Comparison of ENCODE assay signal across 9 mouse cellular contexts in the genomic region with DNA sequence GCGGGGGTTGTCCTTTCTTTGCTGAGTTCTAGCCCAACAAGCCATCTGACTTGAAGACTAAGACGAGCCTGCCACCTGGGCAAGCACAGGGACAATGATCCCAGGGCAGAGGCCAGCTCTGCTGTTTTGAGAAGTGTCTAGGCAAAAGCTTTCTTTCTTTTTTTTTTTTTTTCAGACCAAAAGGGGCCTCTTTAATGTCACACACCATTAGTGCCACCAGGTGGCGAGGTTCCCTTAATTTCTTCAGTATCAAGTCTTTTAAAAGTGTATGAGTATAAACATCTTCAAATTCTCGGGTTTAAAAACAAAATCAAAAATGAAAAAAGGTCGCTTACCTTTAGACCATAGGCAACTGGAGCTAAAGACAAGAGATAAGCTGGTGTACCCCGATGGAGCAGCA. TPM values are rescaled to one million over a fixed set of nuclear protein-coding genes. Genes with fewer than 3 reads are reported as not detected.
DNase-seq lines count a peak whose midpoint lies in the region; ATAC-seq and TF ChIP-seq lines count a peak whose summit lies in the region.
"Had no signal": no experiment of that assay in that cellular context is flagged by ENCODE, and none has a peak within 500 bp of the region (broad histone marks: within the 10 kb centered on the region; RNA-seq: fewer than 3 reads in every experiment).

No protein-coding gene starts in this region.

- peak; percentile 7 for DNase-seq in cerebellum, adult 18-20 months
- DNase-seq in cerebellum, adult 9-11 months, result no peak
- DNase-seq in liver (peak; percentile 23), ZHBTc4 (ENCODE audit: low read depth, low spot score) (peak; percentile 60)
- peak; percentile 29 for DNase-seq in gastrocnemius, postnatal 14 days
- peak; percentile 53 for DNase-seq in limb, embryonic 14.5 days (ENCODE audit: low spot score)
- peak; percentile 48 for DNase-seq in thymus, postnatal 25 days

- no peaks in the 10 kb centered on the region for H3K9me3 ChIP-seq in liver, embryonic 12.5 days (replicated peaks)
- H3K9me3 ChIP-seq in limb, embryonic 14.5 days (ENCODE audit: control insufficient read depth, low read length), result no peaks in the 10 kb centered on the region
- H3K9me3 ChIP-seq: megakaryocyte, embryonic 14.5 days had no signal

- no peaks in the 10 kb centered on the region for H3K4me1 ChIP-seq in liver, embryonic 12.5 days
- H3K4me1 ChIP-seq in limb, embryonic 14.5 days (ENCODE audit: control insufficient read depth, insufficient read depth, low read length), result no peaks in the 10 kb centered on the region
- H3K4me1 ChIP-seq: megakaryocyte, embryonic 14.5 days had no signal

- H3K36me3 ChIP-seq in liver, embryonic 12.5 days, result no peaks in the 10 kb centered on the region
- H3K36me3 ChIP-seq in limb, embryonic 14.5 days (ENCODE audit: control insufficient read depth, insufficient read depth, low read length), result no peaks in the 10 kb centered on the region

- no peak overlapping the region for H3K9ac ChIP-seq in liver, embryonic 12.5 days
- no peak overlapping the region for H3K9ac ChIP-seq in limb, embryonic 14.5 days (ENCODE audit: low read depth, low read length, severe bottlenecking)

- no peak for TF ChIP-seq POLR2A in limb, embryonic 14.5 days (IDR thresholded peaks at IDR 0.05; ENCODE audit: borderline replicate concordance, extremely low read depth, insufficient read depth, insufficient read length)

- no peak overlapping the region for H3K4me3 ChIP-seq in liver, embryonic 12.5 days
- no peak overlapping the region for H3K4me3 ChIP-seq in limb, embryonic 14.5 days (replicated peaks; ENCODE audit: low read length)
- H3K4me3 ChIP-seq: megakaryocyte, embryonic 14.5 days had no signal

- no peaks in the 10 kb centered on the region for H3K27me3 ChIP-seq in liver, embryonic 12.5 days (replicated peaks)
- no peaks in the 10 kb centered on the region for H3K27me3 ChIP-seq in limb, embryonic 14.5 days (ENCODE audit: control insufficient read depth, insufficient read depth, low read length)
- H3K27me3 ChIP-seq: megakaryocyte, embryonic 14.5 days had no signal

- no peak overlapping the region for H3K27ac ChIP-seq in liver, embryonic 12.5 days
- no peak overlapping the region for H3K27ac ChIP-seq in limb, embryonic 14.5 days (replicated peaks; ENCODE audit: low read depth, low read length)

- intact Hi-C loops in gastrocnemius, postnatal 14 days (cut with DNase I; ENCODE audit: low total_unique reads), result no loop called here

- ATAC-seq in liver, embryonic 12.5 days, result no peak
- ATAC-seq in limb, embryonic 14.5 days (ENCODE audit: low FRiP score, low read depth), result no peak

- no peak overlapping the region for H3K4me2 ChIP-seq in liver, embryonic 12.5 days
- no peak overlapping the region for H3K4me2 ChIP-seq in limb, embryonic 14.5 days (replicated peaks; ENCODE audit: low read depth, low read length, severe bottlenecking)

- WGBS in liver, embryonic 12.5 days (ENCODE audit: insufficient replicate concordance), result 23% methylated on average over 6 of the region's 6 CpGs
- WGBS in limb, embryonic 14.5 days, result 33% methylated on average over 6 of the region's 6 CpGs

RNA-seq across cellular contexts. Expression of gene Tnfsf10, which starts 21.6 kb away (rescaled TPM):
- 0.06 and 0.07 TPM in 2 replicates for polyA plus RNA-seq in liver, embryonic 12.5 days (2016; fragmentation: Nextera tagmentation; extraction: Ambion mirVana)
- 1 to 10 TPM; 5.1 to 7.6 TPM for total RNA-seq in gastrocnemius, postnatal 14 days (2021)
- 0.14 and 0.20 TPM in 2 replicates for polyA plus RNA-seq in limb, embryonic 14.5 days (2012; rRNA removed)
- polyA plus RNA-seq in limb, embryonic 14.5 days (2014; fragmentation: Nextera tagmentation; extraction: Ambion mirVana), result 0.06 and 0.17 TPM in 2 replicates

RNA-seq across cellular contexts. Expression of gene Ghsr, which starts 32.7 kb away (rescaled TPM):
- not detected in 2 replicates for polyA plus RNA-seq in liver, embryonic 12.5 days (2016; fragmentation: Nextera tagmentation; extraction: Ambion mirVana)
- total RNA-seq in gastrocnemius, postnatal 14 days (2021), result not detected
- polyA plus RNA-seq in limb, embryonic 14.5 days (2012; rRNA removed), result not detected in 2 replicates
- polyA plus RNA-seq in limb, embryonic 14.5 days (2014; fragmentation: Nextera tagmentation; extraction: Ambion mirVana), result not detected in 2 replicates
